Mouse (Mus musculus) kidney, adult 2 months (tissue): ENCODE measurements at regions not wholly inside any gene's neighbourhood (a gene's known extent, or its start where the extent isn't known, plus 50 kb on each side); places are given as distances from the start of the nearest gene placed in this dataset.

Experiments
- CTCF ChIP-seq: fragments of 200-500 bp; conservative IDR thresholded peaks from 2 replicates; pipeline ENCODE4 v1.5.1; 2011; ENCODE audit warnings: low read depth, mild to moderate bottlenecking, control low read depth, low read length, moderate library complexity, mixed read lengths; ENCODE audit not compliant: insufficient read depth, insufficient read length
- POLR2A ChIP-seq: fragments of 200-500 bp; IDR thresholded peaks from one replicate; pipeline ENCODE4 v1.6.1; 2011; ENCODE audit warnings: low read depth, low read length, control low read depth

DNA sequence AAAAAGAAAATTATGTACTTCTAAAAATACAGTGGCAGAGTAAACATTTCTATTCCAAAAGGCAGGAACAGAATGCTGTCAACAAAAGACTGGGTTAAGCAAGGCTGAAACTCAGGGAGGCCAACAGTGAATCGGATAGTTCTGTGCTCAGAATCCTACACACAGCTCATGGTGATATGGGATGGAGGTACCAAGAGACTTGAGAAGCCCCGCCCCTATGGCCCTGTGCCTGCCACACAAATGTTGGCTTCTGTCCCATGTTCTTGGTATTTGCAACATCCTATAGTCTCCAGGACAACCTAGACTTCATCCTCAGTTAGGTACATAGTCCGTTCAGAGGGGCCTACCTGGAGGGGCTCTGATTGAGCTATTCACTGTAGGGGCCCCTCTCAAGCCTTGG lies 92.2 kb upstream of the Galnt15 start:
- no peak for TF ChIP-seq CTCF
- TF ChIP-seq POLR2A: no peak
